Mouse (Mus musculus) heart, embryonic 15.5 days (tissue): ENCODE data around the gene Sirpb1a. TPM values are rescaled to one million over a fixed set of nuclear protein-coding genes. Genes with fewer than 3 reads are reported as not detected.
"Not testable (repeated sequence)": the region's sequence is repeated elsewhere in the genome, so short reads cannot be mapped to it uniquely, and the experiment has no call there.

Source experiments
- ATAC-seq: fragments of 200-750 bp; cut with Nextera tagmentation; replicated peaks from 2 replicates; pipeline ENCODE4 v1.8.0; 2017; ENCODE audit warnings: low read depth, moderate TSS enrichment; ENCODE audit not compliant: insufficient number of reproducible peaks, insufficient read depth, low FRiP score
- H3K27ac ChIP-seq: fragments of 300-500 bp; sonication (generic); 2 replicates; pipeline ENCODE4 v1.5.1; 2015; ENCODE audit warnings: mild to moderate bottlenecking, inconsistent platforms
- H3K27me3 ChIP-seq: fragments of 300-500 bp; sonication (generic); 2 replicates; pipeline ENCODE4 v1.6.1; 2015; ENCODE audit warnings: inconsistent platforms
- H3K36me3 ChIP-seq: fragments of 300-500 bp; sonication (generic); 2 replicates; pipeline ENCODE4 v1.6.1; 2015; ENCODE audit warnings: mild to moderate bottlenecking, inconsistent platforms
- H3K4me1 ChIP-seq: fragments of 300-500 bp; sonication (generic); replicated peaks from 2 replicates; pipeline ENCODE4 v1.6.1; 2015; ENCODE audit warnings: inconsistent platforms
- H3K4me2 ChIP-seq: fragments of 300-500 bp; sonication (generic); 2 replicates; pipeline ENCODE4 v1.6.1; 2015; ENCODE audit warnings: inconsistent platforms, mild to moderate bottlenecking, moderate library complexity
- H3K4me3 ChIP-seq: fragments of 300-500 bp; sonication (generic); 2 replicates; pipeline ENCODE4 v1.5.1; 2015; ENCODE audit warnings: mild to moderate bottlenecking, inconsistent platforms
- H3K9ac ChIP-seq: fragments of 300-500 bp; sonication (generic); 2 replicates; pipeline ENCODE4 v1.6.1; 2015; ENCODE audit warnings: mild to moderate bottlenecking, inconsistent platforms
- H3K9me3 ChIP-seq: fragments of 300-500 bp; sonication (generic); replicated peaks from 2 replicates; pipeline ENCODE4 v1.6.1; 2016; ENCODE audit warnings: inconsistent platforms
- WGBS: fragments of 180-500 bp; shearing (Covaris S2); methylation state at CpG from one replicate; pipeline ENCODE4 v1.1.7; 2015; ENCODE audit warnings: mixed read lengths; 5-methylcytosine and 5-hydroxymethylcytosine counted together
- polyA plus RNA-seq: library from polyadenylated mRNA; unstranded; fragments of >200 nt; fragmentation: Nextera tagmentation; extraction: Ambion mirVana; gene quantifications from 2 replicates; pipeline ENCODE4 v1.2.1, GENCODE M21; 2015

The Sirpb1a gene
- not detected in 2 replicates for polyA plus RNA-seq

DNA sequence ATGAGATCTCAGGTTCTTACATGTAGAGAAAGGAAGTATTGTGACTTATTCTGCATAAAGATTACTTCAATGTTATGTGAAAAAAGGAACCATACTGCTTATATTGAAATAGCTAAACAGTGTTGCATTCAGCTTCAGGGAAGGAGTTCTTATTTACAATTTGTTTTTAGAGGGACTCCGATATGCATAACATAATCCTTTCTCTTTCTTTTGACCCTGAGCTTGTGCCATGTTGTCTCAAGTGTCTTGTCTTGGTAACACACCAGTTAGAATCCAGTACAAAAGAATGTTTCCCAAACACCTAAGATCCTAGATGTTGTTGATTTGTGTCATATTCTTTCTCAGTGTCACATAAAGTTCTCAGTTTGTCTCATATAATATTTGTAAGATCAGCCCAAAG is at the start of gene Sirpb1a:
Sirpb1a (minus strand) TSS at position 74 of the 400 bp plus-strand sequence.
- not testable (repeated sequence) for H3K4me3 ChIP-seq, H3K9me3 ChIP-seq, H3K9ac ChIP-seq, H3K4me2 ChIP-seq, H3K27me3 ChIP-seq, H3K36me3 ChIP-seq, H3K4me1 ChIP-seq, ATAC-seq, H3K27ac ChIP-seq
- WGBS = 61% methylated on average over 1 of the region's 1 CpGs

DNA sequence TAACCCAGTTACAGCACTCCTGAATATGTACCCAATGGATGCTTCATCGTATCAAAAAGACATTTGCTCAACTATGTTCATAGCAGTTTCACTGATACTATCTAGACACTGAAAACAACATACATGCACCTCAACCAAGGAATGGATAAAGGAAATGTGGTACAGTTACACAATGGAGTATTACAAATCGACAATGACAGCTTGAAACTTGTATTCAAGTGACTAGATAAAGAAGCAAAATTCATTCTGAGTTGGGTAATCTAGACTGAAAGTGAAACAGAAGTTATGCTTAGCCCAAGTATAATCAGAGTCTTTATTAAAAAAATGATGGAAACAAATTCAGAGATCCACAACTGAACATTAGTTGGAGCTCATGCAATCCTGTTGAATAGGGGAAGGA is 48.5 kb upstream of the Sirpb1a start:
- not testable (repeated sequence) for H3K9me3 ChIP-seq, H3K4me3 ChIP-seq, ATAC-seq, H3K9ac ChIP-seq, H3K4me2 ChIP-seq, H3K36me3 ChIP-seq, H3K27me3 ChIP-seq, H3K4me1 ChIP-seq, H3K27ac ChIP-seq
- WGBS = 43% methylated on average over 2 of the region's 2 CpGs

DNA sequence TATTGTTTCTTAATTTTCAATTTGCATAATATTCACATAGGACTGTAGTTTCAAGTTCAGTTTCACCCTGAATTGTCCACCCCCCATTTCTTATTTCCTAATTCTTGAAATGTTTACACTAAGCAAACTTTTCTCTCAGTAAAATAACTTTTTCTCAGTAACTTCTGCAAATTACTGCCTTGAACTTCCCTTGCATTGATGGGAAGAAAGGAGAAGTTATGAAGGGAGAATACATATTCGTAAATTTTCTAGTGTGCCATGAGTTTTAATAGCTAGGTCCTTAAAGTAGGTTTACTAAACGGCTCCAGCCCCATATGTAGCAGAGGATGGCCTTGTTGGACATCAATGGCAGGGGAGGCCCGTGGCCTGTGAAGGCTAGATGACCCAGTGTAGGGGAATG is 43.8 kb upstream of the Sirpb1a start:
- not testable (repeated sequence) for ATAC-seq

DNA sequence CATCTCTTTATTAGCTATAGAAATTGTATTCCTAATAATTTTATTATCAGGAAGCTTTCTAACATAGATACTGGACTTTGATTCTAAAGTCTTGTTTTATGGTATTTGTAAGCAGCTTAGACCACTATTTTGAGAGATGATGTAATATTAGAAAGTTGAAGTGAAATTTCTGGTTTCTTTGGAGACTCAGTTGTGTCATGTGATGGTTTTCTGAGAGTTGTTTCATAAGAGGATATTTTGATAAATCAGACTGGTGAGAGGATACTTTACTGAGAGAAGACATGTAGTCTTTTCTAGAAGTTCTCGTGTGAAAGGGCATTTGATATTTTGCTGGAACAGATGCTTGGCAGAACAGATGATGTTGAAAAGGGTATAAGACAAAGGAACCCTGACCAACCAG is 17.6 kb upstream of the Sirpb1a start:
- not testable (repeated sequence) for H3K4me1 ChIP-seq, H3K4me2 ChIP-seq, H3K9me3 ChIP-seq, H3K27me3 ChIP-seq, H3K9ac ChIP-seq, H3K36me3 ChIP-seq, H3K27ac ChIP-seq, ATAC-seq, H3K4me3 ChIP-seq
- WGBS = 64% methylated on average over 1 of the region's 1 CpGs

More for the DNA sequence above, 43.8 kb upstream of the Sirpb1a start:
- not testable (repeated sequence) for H3K4me2 ChIP-seq, H3K4me3 ChIP-seq, H3K4me1 ChIP-seq, H3K27ac ChIP-seq, H3K36me3 ChIP-seq, H3K9me3 ChIP-seq, H3K27me3 ChIP-seq, H3K9ac ChIP-seq
- WGBS = 67% methylated on average over 1 of the region's 3 CpGs

DNA sequence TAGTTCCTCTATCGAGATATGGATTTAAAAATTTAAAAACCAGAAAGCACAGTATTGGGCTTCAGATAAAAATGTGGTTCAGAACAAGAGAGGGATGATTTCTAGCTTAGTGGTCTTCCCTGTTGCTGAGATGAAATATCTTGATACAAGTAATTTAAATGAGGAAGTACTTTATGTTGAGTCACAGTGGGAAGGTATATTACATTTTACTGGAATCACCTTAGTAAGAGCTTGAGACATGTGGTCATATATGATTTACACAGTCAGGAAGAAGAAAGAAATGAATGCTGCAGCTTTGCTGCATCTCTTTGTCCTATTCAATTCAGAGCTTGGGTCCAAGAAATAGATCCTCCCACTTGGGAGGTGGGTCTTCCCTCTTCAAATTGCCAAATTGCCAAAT is 13.5 kb upstream of the Sirpb1a start:
- H3K9ac ChIP-seq, H3K4me2 ChIP-seq, H3K27me3 ChIP-seq, ATAC-seq, H3K9me3 ChIP-seq, H3K27ac ChIP-seq, H3K36me3 ChIP-seq, H3K4me1 ChIP-seq, H3K4me3 ChIP-seq: not testable (repeated sequence)
- WGBS = 54% methylated on average over 1 of the region's 1 CpGs

DNA sequence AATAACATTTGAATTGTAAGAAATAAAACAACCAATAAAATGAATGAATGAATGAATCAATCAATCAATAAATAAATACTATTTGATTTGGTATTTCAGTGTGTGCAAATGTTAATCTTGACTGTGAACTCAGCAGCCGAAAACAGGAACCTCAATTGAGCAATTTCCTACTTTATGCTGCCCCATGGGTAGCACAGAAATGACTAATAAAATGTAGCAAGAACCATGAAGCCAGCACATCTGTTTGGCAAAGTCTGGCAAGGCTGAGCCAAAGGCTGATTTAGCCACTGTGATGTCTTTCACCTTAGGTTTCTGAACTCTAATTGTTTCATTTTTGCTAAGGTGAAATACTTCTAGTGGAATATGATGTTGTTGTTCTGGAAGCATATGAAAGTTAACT is 1.6 kb upstream of the Sirpb1a start:
- no peaks in the 10 kb centered on the region for H3K27me3 ChIP-seq
- H3K9ac ChIP-seq = no peak overlapping the region
- 53% methylated on average over 1 of the region's 1 CpGs for WGBS
- no peak overlapping the region for H3K4me3 ChIP-seq
- H3K4me2 ChIP-seq = no peak overlapping the region
- no peaks in the 10 kb centered on the region for H3K9me3 ChIP-seq
- H3K36me3 ChIP-seq = no peaks in the 10 kb centered on the region
- no peak overlapping the region for H3K27ac ChIP-seq
- ATAC-seq = no peak
- no peaks in the 10 kb centered on the region for H3K4me1 ChIP-seq

DNA sequence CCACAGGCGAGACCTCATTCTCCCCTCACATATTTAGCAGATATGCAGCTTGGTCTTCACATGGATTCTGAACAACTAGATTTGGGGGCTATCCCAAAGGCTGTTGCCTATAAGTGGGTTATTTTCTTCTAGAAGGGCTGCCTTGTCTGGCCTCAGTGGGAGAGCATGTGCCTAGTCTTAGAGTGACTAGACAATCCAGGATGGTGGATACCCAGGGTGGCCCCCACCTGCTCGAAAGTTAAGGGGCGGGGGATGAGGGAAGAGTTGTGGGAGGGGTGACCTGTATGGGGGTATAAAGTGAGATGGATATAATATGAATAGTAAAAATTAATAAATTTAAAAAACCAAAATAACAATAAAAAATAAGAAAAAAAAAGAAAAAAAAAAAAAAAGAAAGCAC is 70.6 kb downstream of the Sirpb1a start:
- not testable (repeated sequence) for H3K36me3 ChIP-seq, H3K9ac ChIP-seq, H3K4me3 ChIP-seq, H3K4me2 ChIP-seq, H3K9me3 ChIP-seq, H3K4me1 ChIP-seq, ATAC-seq, H3K27ac ChIP-seq, H3K27me3 ChIP-seq
- 56% methylated on average over 3 of the region's 3 CpGs for WGBS

DNA sequence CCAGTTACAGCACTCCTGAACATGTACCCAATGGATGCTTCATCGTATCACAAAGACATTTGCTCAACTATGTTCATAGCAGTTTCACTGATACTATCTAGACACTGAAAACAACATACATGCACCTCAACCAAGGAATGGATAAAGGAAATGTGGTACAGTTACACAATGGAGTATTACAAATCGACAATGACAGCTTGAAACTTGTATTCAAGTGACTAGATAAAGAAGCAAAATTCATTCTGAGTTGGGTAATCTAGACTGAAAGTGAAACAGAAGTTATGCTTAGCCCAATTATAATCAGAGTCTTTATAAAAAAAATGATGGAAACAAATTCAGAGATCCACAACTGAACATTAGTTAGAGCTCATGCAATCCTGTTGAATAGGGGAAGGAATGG is 76.0 kb downstream of the Sirpb1a start:
- not testable (repeated sequence) for H3K36me3 ChIP-seq, H3K9me3 ChIP-seq, H3K27ac ChIP-seq, H3K27me3 ChIP-seq, H3K4me1 ChIP-seq, H3K4me3 ChIP-seq, ATAC-seq, H3K9ac ChIP-seq, H3K4me2 ChIP-seq
- 80% methylated on average over 1 of the region's 2 CpGs for WGBS

DNA sequence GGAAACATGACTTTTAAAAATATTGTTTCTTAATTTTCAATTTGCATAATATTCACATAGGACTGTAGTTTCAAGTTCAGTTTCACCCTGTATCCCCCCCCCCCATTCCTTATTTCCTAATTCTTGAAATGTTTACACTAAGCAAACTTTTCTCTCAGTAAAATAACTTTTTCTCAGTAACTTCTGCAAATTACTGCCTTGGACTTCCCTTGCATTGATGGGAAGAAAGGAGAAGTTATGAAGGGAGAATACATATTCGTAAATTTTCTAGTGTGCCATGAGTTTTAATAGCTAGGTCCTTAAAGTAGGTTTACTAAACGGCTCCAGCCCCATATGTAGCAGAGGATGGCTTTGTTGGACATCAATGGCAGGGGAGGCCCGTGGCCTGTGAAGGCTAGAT is 80.7 kb downstream of the Sirpb1a start:
- ATAC-seq, H3K4me1 ChIP-seq, H3K4me3 ChIP-seq, H3K4me2 ChIP-seq, H3K9ac ChIP-seq, H3K27me3 ChIP-seq, H3K9me3 ChIP-seq, H3K36me3 ChIP-seq, H3K27ac ChIP-seq: not testable (repeated sequence)
- WGBS = 56% methylated on average over 3 of the region's 3 CpGs

DNA sequence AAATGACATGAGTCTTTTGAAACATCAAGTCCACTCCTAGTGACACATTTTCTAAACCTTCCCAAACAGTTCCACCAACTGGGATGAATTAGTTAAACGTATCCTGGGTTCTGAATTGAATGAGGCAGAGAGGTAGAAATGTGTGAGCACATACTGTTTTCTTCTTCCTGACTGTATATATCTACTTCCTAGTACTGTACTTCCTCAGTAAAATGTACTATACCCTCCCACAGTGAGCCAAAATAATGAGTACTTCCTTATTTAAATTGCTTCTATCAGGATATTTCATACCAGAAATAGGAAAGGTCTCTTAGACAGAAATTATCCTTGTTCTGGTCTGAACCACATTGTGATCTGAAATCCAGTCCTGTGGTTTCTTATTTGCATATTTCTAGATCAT is 86.0 kb downstream of the Sirpb1a start:
- H3K36me3 ChIP-seq = no peaks in the 10 kb centered on the region
- H3K27ac ChIP-seq = no peak overlapping the region
- no peak for ATAC-seq
- H3K9ac ChIP-seq = no peak overlapping the region
- no peaks in the 10 kb centered on the region for H3K4me1 ChIP-seq
- H3K27me3 ChIP-seq = no peaks in the 10 kb centered on the region
- WGBS = 69% methylated on average over 1 of the region's 1 CpGs
- no peak overlapping the region for H3K4me3 ChIP-seq
- no peaks in the 10 kb centered on the region for H3K9me3 ChIP-seq
- no peak overlapping the region for H3K4me2 ChIP-seq

DNA sequence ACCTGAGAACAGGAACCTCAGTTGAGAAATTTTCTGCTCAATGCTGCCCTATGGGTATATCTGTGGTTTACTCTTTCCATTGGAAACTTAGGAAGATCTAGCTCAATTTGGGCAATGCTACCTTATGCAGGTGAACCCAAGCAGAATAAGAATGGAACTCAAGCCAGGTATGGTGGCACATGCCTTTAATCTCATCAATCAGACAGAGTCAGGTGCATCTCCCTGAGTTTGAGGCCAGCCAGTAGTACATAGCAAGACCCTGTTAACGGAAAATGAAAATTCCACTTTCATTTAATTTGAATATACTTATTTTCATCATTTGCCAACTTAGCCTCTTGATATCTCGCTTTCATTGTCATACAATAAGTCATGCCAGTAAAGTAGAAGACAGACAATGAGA is 92.1 kb downstream of the Sirpb1a start:
- ATAC-seq = no peak
- no peak overlapping the region for H3K4me3 ChIP-seq
- no peaks in the 10 kb centered on the region for H3K9me3 ChIP-seq
- H3K9ac ChIP-seq = no peak overlapping the region
- no peak overlapping the region for H3K4me2 ChIP-seq
- 58% methylated on average over 2 of the region's 2 CpGs for WGBS
- H3K36me3 ChIP-seq = no peaks in the 10 kb centered on the region
- H3K27me3 ChIP-seq = no peaks in the 10 kb centered on the region
- H3K4me1 ChIP-seq = no peaks in the 10 kb centered on the region
- H3K27ac ChIP-seq = no peak overlapping the region

DNA sequence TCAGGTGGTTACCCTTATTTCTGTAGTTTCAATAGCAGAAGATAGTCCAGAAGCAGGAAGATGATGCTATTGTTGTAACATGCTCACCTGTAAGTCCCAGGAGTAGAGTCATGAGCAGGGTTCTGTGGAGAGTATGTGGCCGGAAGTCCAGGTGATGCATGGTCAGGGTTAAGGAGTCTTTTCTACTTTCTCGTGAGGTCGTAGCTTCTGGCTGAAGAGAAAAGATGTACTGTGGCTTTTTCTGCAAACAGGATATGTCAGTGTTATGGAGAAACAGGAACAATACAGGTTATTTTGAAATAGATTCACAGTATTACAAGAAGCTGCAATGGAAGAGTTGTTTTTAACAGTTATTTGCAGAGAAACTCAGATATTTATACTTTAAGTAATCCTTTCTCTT is 94.3 kb downstream of the Sirpb1a start, which contains the start of gene Gm9733:
Gm9733 (minus strand) TSS at position 240 of the 400 bp plus-strand sequence.
- Histone ChIP-seq H3K4me2 (no peak within 1 kb of the TSS), H3K4me1 (no peaks in the 10 kb centered on the region), H3K27me3 (no peaks in the 10 kb centered on the region), H3K9ac (no peak within 1 kb of the TSS), H3K36me3 (no peaks in the 10 kb centered on the region), H3K9me3 (no peaks in the 10 kb centered on the region), H3K27ac (no peak within 1 kb of the TSS), H3K4me3 (no peak within 1 kb of the TSS)
- no peak for ATAC-seq
- WGBS = 74% methylated on average over 3 of the region's 3 CpGs
